Mouse (Mus musculus) hindbrain, embryonic 14.5 days (tissue): ENCODE results near the gene Atp10a. TPM values are rescaled to one million over a fixed set of nuclear protein-coding genes. Genes with fewer than 3 reads are reported as not detected.
A peak's percentile ranks its signal among the peaks of the same experiment; 100 is the strongest.

Source experiments
- ATAC-seq: fragments of 200-750 bp; cut with Nextera tagmentation; 2 replicates; pipeline ENCODE4 v1.8.0; 2017; ENCODE audit warnings: moderate number of reproducible peaks, mild to moderate bottlenecking, moderate TSS enrichment, moderate library complexity; ENCODE audit not compliant: low FRiP score
- DNase-seq: peaks from one replicate; pipeline ENCODE4 v3.0.0-alpha.2; 2015; ENCODE audit warnings: low spot score
- H3K27ac ChIP-seq: fragments of 300-500 bp; sonication (generic); 2 replicates; pipeline ENCODE4 v1.5.1; 2014; ENCODE audit warnings: mild to moderate bottlenecking, moderate library complexity
- H3K27me3 ChIP-seq: fragments of 300-500 bp; sonication (generic); 2 replicates; pipeline ENCODE4 v1.6.1; 2014; ENCODE audit warnings: mild to moderate bottlenecking, low read length, mixed read lengths; ENCODE audit not compliant: control insufficient read depth, insufficient read depth
- H3K36me3 ChIP-seq: fragments of 300-500 bp; sonication (generic); replicated peaks from 2 replicates; pipeline ENCODE4 v1.6.1; 2014; ENCODE audit not compliant: control insufficient read depth, insufficient read depth
- H3K4me1 ChIP-seq: fragments of 300-500 bp; sonication (generic); replicated peaks from 2 replicates; pipeline ENCODE4 v1.6.1; 2014; ENCODE audit warnings: antibody characterized with exemption, low read length, mixed read lengths; ENCODE audit not compliant: control insufficient read depth, insufficient read depth
- H3K4me2 ChIP-seq: fragments of 300-500 bp; sonication (generic); replicated peaks from 2 replicates; pipeline ENCODE4 v1.6.1; 2014; ENCODE audit warnings: mild to moderate bottlenecking, moderate library complexity
- H3K4me3 ChIP-seq: fragments of 300-500 bp; sonication (generic); replicated peaks from 2 replicates; pipeline ENCODE4 v1.5.1; 2014; ENCODE audit warnings: mild to moderate bottlenecking, low read length
- H3K9ac ChIP-seq: fragments of 300-500 bp; sonication (generic); 2 replicates; pipeline ENCODE4 v1.6.1; 2014
- H3K9me3 ChIP-seq: fragments of 300-500 bp; sonication (generic); 2 replicates; pipeline ENCODE4 v1.6.1; 2016; ENCODE audit warnings: low read length; ENCODE audit not compliant: control insufficient read depth
- WGBS: fragments of 180-500 bp; shearing (Covaris S2); extraction: QIAGEN DNeasy Blood & Tissue Kit; methylation state at CpG from one replicate; pipeline ENCODE4 v1.1.7; 2014; 5-methylcytosine and 5-hydroxymethylcytosine counted together
- polyA plus RNA-seq: library from polyadenylated mRNA; unstranded; fragments of >200 nt; fragmentation: Nextera tagmentation; extraction: Ambion mirVana; gene quantifications from 2 replicates; pipeline ENCODE4 v1.2.1, GENCODE M21; 2014

The Atp10a gene
- polyA plus RNA-seq, 1 experiment from 2014 or later = 1.6 TPM

GRCm38 (mm10) chr7:58840367-58840766 is 184.4 kb downstream of the Atp10a start:
- 67% methylated on average over 2 of the region's 2 CpGs for WGBS
- H3K4me1 ChIP-seq = peaks cover 31% of the 10 kb centered on the region
- H3K9me3 ChIP-seq = no peaks in the 10 kb centered on the region
- H3K27ac ChIP-seq = no peak overlapping the region
- H3K4me2 ChIP-seq = no peak overlapping the region
- no peak overlapping the region for H3K4me3 ChIP-seq
- H3K36me3 ChIP-seq = no peaks in the 10 kb centered on the region
- H3K27me3 ChIP-seq = no peaks in the 10 kb centered on the region
- no peak for ATAC-seq
- no peak overlapping the region for H3K9ac ChIP-seq
- DNase-seq = no peak

- Histone ChIP-seq H3K27ac (no peak overlapping the region), H3K4me3 (no peak overlapping the region), H3K4me1 (peaks cover 31% of the 10 kb centered on the region), H3K4me2 (no peak overlapping the region), H3K36me3 (no peaks in the 10 kb centered on the region), H3K9ac (no peak overlapping the region), H3K27me3 (no peaks in the 10 kb centered on the region), H3K9me3 (no peaks in the 10 kb centered on the region)
- DNase-seq = no peak
- no peak for ATAC-seq
- WGBS = 92% methylated on average over 1 of the region's 1 CpGs
Observed at GRCm38 (mm10) chr7:58841066-58841465, 185.1 kb downstream of the Atp10a start.

DNA sequence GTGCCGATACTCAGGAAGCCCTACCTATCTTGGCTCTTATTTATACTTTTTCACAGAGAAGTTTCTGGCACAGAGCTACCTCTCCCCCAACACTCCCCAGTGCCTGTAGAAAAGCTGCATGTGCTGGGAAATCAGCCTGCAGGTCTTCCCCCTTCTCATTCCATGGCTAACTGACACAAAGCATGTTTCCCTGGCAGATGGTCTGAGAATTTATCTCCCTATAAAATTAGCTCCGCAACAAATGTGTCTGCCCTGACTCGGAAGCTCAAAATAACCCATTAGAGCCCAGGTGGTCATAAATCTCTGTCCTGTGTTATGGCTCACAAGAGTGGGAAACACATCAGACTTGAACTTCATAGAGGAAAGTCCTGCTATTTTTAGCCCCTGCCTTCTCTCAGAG is 186.9 kb downstream of the Atp10a start:
- Histone ChIP-seq H3K27me3 (no peaks in the 10 kb centered on the region), H3K4me1 (peaks cover 31% of the 10 kb centered on the region), H3K36me3 (no peaks in the 10 kb centered on the region), H3K4me2 (no peak overlapping the region), H3K9ac (0 out of 2 replicates have a peak overlapping the region, but pooled peaks have one; percentile 0), H3K4me3 (no peak overlapping the region), H3K9me3 (no peaks in the 10 kb centered on the region), H3K27ac (peak overlapping the region; percentile 97)
- no peak; the same call in 1 of the 2 replicates for ATAC-seq
- 23% methylated on average over 3 of the region's 3 CpGs for WGBS
- peak; percentile 63 for DNase-seq

DNA sequence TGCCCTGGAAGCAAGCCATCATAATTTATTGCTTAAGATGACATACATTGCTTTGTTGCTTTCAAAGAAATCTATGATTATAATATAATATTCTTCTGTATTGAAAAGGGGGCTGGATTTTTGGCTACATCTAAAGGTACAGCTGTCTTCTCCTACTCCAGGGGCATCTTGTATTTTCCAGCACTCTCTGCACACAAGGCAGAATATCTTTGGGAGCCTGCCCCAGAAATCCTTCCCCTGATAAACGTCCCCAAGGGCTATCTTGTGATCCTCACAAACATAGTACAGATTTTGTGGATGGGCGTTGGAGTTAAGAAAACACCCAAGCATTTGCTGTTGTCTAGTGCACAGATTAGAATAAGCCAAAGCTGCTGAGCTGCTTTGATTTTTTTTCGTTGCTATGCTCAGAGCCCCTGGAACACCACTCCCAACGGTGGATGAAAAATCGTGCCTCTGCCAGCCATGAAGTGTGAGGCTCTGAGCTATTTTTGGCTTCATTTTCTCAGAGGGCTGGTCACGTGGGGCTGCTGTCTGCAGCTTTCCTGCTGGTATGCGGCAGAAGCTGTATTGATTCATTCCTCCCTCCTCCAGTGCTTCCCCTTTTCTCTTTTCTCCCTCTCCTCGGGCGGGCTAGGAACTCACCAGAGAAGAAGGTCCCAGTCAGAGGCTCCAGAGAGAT is 187.9 kb downstream of the Atp10a start:
- peaks cover 31% of the 10 kb centered on the region for H3K4me1 ChIP-seq
- WGBS = 1% methylated on average over 9 of the region's 9 CpGs
- DNase-seq (peak; percentile 91), ATAC-seq (peak; percentile 98)
- no peak overlapping the region for H3K4me3 ChIP-seq
- H3K4me2 ChIP-seq = peak overlapping the region; percentile 41
- H3K9me3 ChIP-seq = no peaks in the 10 kb centered on the region
- H3K9ac ChIP-seq = peak overlapping the region; percentile 58
- no peaks in the 10 kb centered on the region for H3K27me3 ChIP-seq
- no peaks in the 10 kb centered on the region for H3K36me3 ChIP-seq
- H3K27ac ChIP-seq = peak overlapping the region; percentile 97

- 16% methylated on average over 4 of the region's 4 CpGs for WGBS
- Histone ChIP-seq H3K9ac (peak overlapping the region; percentile 14; the same call in 1 of the 2 replicates), H3K9me3 (no peaks in the 10 kb centered on the region), H3K27ac (peak overlapping the region; percentile 97), H3K36me3 (no peaks in the 10 kb centered on the region), H3K4me1 (peaks cover 31% of the 10 kb centered on the region), H3K27me3 (no peaks in the 10 kb centered on the region), H3K4me2 (peak overlapping the region; percentile 41), H3K4me3 (no peak overlapping the region)
- no peak for DNase-seq
- no peak; the same call in 1 of the 2 replicates for ATAC-seq
Observed at GRCm38 (mm10) chr7:58844449-58844848, 188.5 kb downstream of the Atp10a start.

DNA sequence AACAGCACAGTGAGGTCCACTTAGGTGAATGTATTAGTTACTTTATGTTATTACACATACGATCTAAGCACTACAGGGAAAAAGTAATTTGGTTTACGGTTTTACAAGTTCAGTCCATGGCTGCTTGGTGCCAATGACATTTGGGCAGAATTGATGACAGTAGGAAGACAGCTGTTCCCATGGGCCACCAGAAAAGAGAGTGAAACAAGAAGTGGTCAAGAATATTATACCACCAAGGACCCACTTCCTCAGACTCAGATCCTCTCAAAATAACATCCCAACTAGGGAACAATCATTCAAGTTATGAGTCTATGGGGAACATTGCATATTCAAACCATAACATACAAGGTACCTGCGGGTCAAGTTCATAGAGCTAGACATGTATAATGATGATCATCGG is 203.0 kb downstream of the Atp10a start:
- no peak for DNase-seq
- no peaks in the 10 kb centered on the region for H3K9me3 ChIP-seq
- H3K27ac ChIP-seq = no peak overlapping the region
- ATAC-seq = no peak
- no peak overlapping the region for H3K4me2 ChIP-seq
- no peaks in the 10 kb centered on the region for H3K4me1 ChIP-seq
- H3K4me3 ChIP-seq = no peak overlapping the region
- 93% methylated on average over 4 of the region's 4 CpGs for WGBS
- H3K36me3 ChIP-seq = no peaks in the 10 kb centered on the region
- no peaks in the 10 kb centered on the region for H3K27me3 ChIP-seq
- H3K9ac ChIP-seq = no peak overlapping the region

- no peaks in the 10 kb centered on the region for H3K36me3 ChIP-seq
- WGBS = 90% methylated on average over 3 of the region's 3 CpGs
- DNase-seq = no peak
- H3K9ac ChIP-seq = no peak overlapping the region
- no peaks in the 10 kb centered on the region for H3K4me1 ChIP-seq
- no peaks in the 10 kb centered on the region for H3K9me3 ChIP-seq
- ATAC-seq = no peak
- no peaks in the 10 kb centered on the region for H3K27me3 ChIP-seq
- H3K4me3 ChIP-seq = no peak overlapping the region
- no peak overlapping the region for H3K4me2 ChIP-seq
- H3K27ac ChIP-seq = no peak overlapping the region
Observed at GRCm38 (mm10) chr7:58863174-58863573, 207.2 kb downstream of the Atp10a start.

GRCm38 (mm10) chr7:58866865-58867614 is 211.1 kb downstream of the Atp10a start:
- Histone ChIP-seq H3K9me3 (no peaks in the 10 kb centered on the region), H3K9ac (no peak overlapping the region), H3K36me3 (no peaks in the 10 kb centered on the region), H3K4me3 (no peak overlapping the region), H3K27ac (no peak overlapping the region), H3K4me1 (no peaks in the 10 kb centered on the region), H3K27me3 (no peaks in the 10 kb centered on the region), H3K4me2 (no peak overlapping the region)
- no peak for DNase-seq
- WGBS = 21% methylated on average over 4 of the region's 4 CpGs
- no peak for ATAC-seq

- Histone ChIP-seq H3K4me1 (no peaks in the 10 kb centered on the region), H3K9ac (no peak overlapping the region), H3K4me2 (no peak overlapping the region), H3K4me3 (no peak overlapping the region), H3K36me3 (no peaks in the 10 kb centered on the region), H3K27ac (no peak overlapping the region), H3K27me3 (no peaks in the 10 kb centered on the region), H3K9me3 (no peaks in the 10 kb centered on the region)
- no peak for ATAC-seq
- no peak for DNase-seq
- 45% methylated on average over 1 of the region's 1 CpGs for WGBS
Observed at GRCm38 (mm10) chr7:58870661-58871060, 214.7 kb downstream of the Atp10a start.
